Comparison of ENCODE assay signal across 17 mouse cellular contexts in the genomic region with DNA sequence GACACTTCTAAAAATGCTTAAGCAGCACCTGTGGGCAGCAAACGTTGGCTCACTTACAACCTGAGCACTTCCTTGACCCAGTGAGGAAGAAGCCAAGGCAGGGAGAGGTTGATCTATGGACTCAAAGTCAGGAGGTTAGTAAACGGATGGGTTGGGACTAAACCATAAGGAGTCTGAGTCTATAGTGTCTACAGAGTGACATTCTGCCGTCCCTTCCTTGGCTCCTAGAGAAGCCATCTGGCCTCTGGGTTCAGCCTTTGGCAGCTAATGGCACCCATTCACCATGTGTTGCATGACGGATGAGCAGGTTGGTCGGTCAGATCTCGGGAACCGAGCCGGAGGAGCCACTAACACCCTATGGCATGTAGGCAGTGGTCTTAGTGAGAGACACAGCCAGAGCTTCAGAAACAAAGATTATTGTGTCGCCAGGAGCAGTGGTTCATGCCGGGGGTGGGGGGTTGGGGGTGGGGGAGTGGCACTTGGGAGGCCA. TPM values are rescaled to one million over a fixed set of nuclear protein-coding genes. Genes with fewer than 3 reads are reported as not detected.
DNase-seq lines count a peak whose midpoint lies in the region; ATAC-seq lines count a peak whose summit lies in the region.
"Had no signal": no experiment of that assay in that cellular context is flagged by ENCODE, and none has a peak within 500 bp of the region (broad histone marks: within the 10 kb centered on the region; RNA-seq: fewer than 3 reads in every experiment).

No protein-coding gene starts in this region.

- peak; percentile 15 to 33 for DNase-seq in kidney, postnatal 36 days
- no peak for DNase-seq in kidney, postnatal 10 days
- peak; percentile 87 for DNase-seq in cerebellum, adult 11-12 months
- DNase-seq in cerebellum, adult 9-11 months, result peak; percentile 90
- no peak for DNase-seq in thymus, postnatal 14 days
- no peak for DNase-seq in gastrocnemius, postnatal 25 days
- DNase-seq: adrenal gland, postnatal 14 days; gastrocnemius, postnatal 36 days; thymus, postnatal 4 days had no signal

- WGBS in liver, embryonic 12.5 days (ENCODE audit: insufficient replicate concordance), result 68% methylated on average over 10 of the region's 10 CpGs

- no peak overlapping the region for H3K9ac ChIP-seq in liver, embryonic 12.5 days

- no peak overlapping the region for H3K4me3 ChIP-seq in liver, embryonic 12.5 days
- H3K4me3 ChIP-seq: forebrain, embryonic 10.5 days had no signal

- peaks cover 51% of the 10 kb centered on the region for H3K4me1 ChIP-seq in liver, embryonic 12.5 days

- no peak overlapping the region for H3K4me2 ChIP-seq in liver, embryonic 12.5 days

- no peaks in the 10 kb centered on the region for H3K36me3 ChIP-seq in liver, embryonic 12.5 days
- H3K36me3 ChIP-seq: forebrain, embryonic 10.5 days had no signal

- 0 out of 2 replicates have a peak overlapping the region, but pooled peaks have one; percentile 62 for H3K27ac ChIP-seq in liver, embryonic 12.5 days
- H3K27ac ChIP-seq: kidney, postnatal 0 days; macrophage had no signal

- no peaks in the 10 kb centered on the region for H3K9me3 ChIP-seq in liver, embryonic 12.5 days (replicated peaks)
- H3K9me3 ChIP-seq: forebrain, embryonic 10.5 days had no signal

- peaks cover 37% of the 10 kb centered on the region for H3K27me3 ChIP-seq in liver, embryonic 12.5 days (replicated peaks)
- H3K27me3 ChIP-seq: CH12.LX had no signal

- ATAC-seq in liver, embryonic 12.5 days, result no peak
- ATAC-seq in erythroblast, adult 5-6 weeks (replicated peaks; ENCODE audit: low FRiP score, poor library complexity, severe bottlenecking), result no peak

RNA-seq across cellular contexts. Expression of a gene that starts 2.2 kb away (rescaled TPM):
- 5.2 and 5.6 TPM in 2 replicates for polyA plus RNA-seq in liver, embryonic 12.5 days (2016; fragmentation: Nextera tagmentation; extraction: Ambion mirVana)
- 10 to 100 TPM; 16.4 to 16.8 TPM for total RNA-seq in gastrocnemius, postnatal 25 days (2021)
- not detected in 2 replicates for total RNA-seq in erythroblast, adult 5-6 weeks (2015; ENCODE audit: low replicate concordance)
- total RNA-seq in erythroblast, adult 5-6 weeks (2017; ENCODE audit: low replicate concordance), result 0.28 and 0.43 TPM in 2 replicates

RNA-seq across cellular contexts. Expression of a gene that starts 11.1 kb away (rescaled TPM):
- 0.02 TPM in 1 of 2 replicates, not detected in the other for polyA plus RNA-seq in liver, embryonic 12.5 days (2016; fragmentation: Nextera tagmentation; extraction: Ambion mirVana)
- not detected for total RNA-seq in gastrocnemius, postnatal 25 days (2021)
- total RNA-seq in erythroblast, adult 5-6 weeks (2015; ENCODE audit: low replicate concordance), result not detected in 2 replicates
- not detected in 2 replicates for total RNA-seq in erythroblast, adult 5-6 weeks (2017; ENCODE audit: low replicate concordance)
- total RNA-seq: CH12.LX; common myeloid progenitor, adult 5-6 weeks; gastrocnemius, postnatal 36 days had no signal
- polyA plus RNA-seq: heart, embryonic 16.5 days; macrophage had no signal

RNA-seq across cellular contexts. Expression of a gene that starts 38.3 kb away (rescaled TPM):
- polyA plus RNA-seq in liver, embryonic 12.5 days (2016; fragmentation: Nextera tagmentation; extraction: Ambion mirVana), result 0.11 and 0.15 TPM in 2 replicates
- total RNA-seq in gastrocnemius, postnatal 25 days (2021), result not detected
- 0.42 and 9.0 TPM in 2 replicates for total RNA-seq in erythroblast, adult 5-6 weeks (2015; ENCODE audit: low replicate concordance)
- 0.28 and 1.0 TPM in 2 replicates for total RNA-seq in erythroblast, adult 5-6 weeks (2017; ENCODE audit: low replicate concordance)
- total RNA-seq: gastrocnemius, postnatal 36 days had no signal
- polyA plus RNA-seq: forebrain, embryonic 10.5 days had no signal

RNA-seq across cellular contexts. Expression of a gene that starts 39.2 kb away (rescaled TPM):
- 87.7 and 90.9 TPM in 2 replicates for polyA plus RNA-seq in liver, embryonic 12.5 days (2016; fragmentation: Nextera tagmentation; extraction: Ambion mirVana)
- 1 to 10 TPM in 1 of 2 experiments, under 1 TPM in 1; 0.43 to 3.4 TPM for total RNA-seq in gastrocnemius, postnatal 25 days (2021)
- total RNA-seq in erythroblast, adult 5-6 weeks (2015; ENCODE audit: low replicate concordance), result 142 and 153 TPM in 2 replicates
- 34.3 and 78.9 TPM in 2 replicates for total RNA-seq in erythroblast, adult 5-6 weeks (2017; ENCODE audit: low replicate concordance)

Comparison
In these comparisons a context has a peak if more than half of its experiments do, and no peak if none do; other contexts are left out.
1. DNase-seq: peak in kidney, postnatal 36 days (2 of 2), cerebellum, adult 11-12 months (single experiment) and cerebellum, adult 9-11 months (single experiment); none in kidney, postnatal 10 days (single experiment), thymus, postnatal 14 days (single experiment) and gastrocnemius, postnatal 25 days (single experiment).
2. RNA of a gene that starts 2.2 kb away (total RNA-seq): 16.4 to 16.8 TPM in gastrocnemius, postnatal 25 days; 0.28 to 0.43 TPM in erythroblast, adult 5-6 weeks; every median in the first group is over 10 times any median in the second.